Mouse (Mus musculus): ENCODE measurements around the gene Mpst. TPM values are rescaled to one million over a fixed set of nuclear protein-coding genes. Genes with fewer than 3 reads are reported as not detected.

Mpst gene
- 10 to 100 TPM; 56.5 to 65.3 TPM for total RNA-seq (2021)
- long read RNA-seq, experiment 1, partial matches to known transcripts, result 0 of 3 reads
- long read RNA-seq, experiment 1, other reads (novel, unspliced or antisense), result 2 of 3 reads
- long read RNA-seq, experiment 2, partial matches to known transcripts, result 0 of 4 reads
- long read RNA-seq, experiment 2, other reads (novel, unspliced or antisense), result 3 of 4 reads

DNA sequence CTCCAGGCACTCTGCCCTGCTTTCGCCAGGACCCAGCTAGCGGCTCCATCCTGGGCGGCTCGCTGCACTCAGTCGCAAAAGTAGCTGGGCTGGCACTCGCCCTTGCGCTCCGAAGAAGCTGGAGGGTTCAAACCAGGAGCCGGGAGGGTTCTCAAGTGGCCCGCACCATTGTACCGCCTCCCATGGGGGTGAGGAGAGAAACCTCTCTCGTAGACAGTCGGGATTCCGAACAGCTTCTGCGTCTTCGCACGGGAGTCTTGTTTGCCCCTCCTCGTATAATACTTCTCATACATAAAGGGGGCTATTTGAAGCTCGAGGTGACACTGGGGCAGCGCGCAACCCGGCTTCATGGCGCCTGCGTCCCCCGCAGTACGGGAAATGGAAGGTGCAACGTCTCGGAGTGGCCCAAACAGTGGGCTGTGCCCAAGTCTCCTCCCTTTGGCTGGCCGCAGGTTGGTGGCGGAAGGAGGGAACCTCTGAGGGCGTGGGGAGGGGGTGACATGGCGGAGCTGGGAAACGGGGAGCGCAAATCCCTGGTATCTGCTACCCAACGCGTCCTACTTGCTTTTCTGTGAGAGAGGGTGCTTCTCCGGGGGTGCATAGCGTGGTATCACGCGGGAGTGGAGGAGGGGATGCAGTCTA, at the start of gene Mpst:
Mpst (plus strand) TSS at position 124 of the 642 bp plus-strand sequence.
- peak; percentile 92 for DNase-seq (ENCODE audit: low spot score)

- DNase-seq (ENCODE audit: low spot score), result no peak
These were observed 40.3 kb upstream of the Mpst start for GRCm38 (mm10) chr15:78365916-78366315.

- DNase-seq (ENCODE audit: low spot score), result no peak
These were observed 39.3 kb upstream of the Mpst start for GRCm38 (mm10) chr15:78366875-78367274.

DNA sequence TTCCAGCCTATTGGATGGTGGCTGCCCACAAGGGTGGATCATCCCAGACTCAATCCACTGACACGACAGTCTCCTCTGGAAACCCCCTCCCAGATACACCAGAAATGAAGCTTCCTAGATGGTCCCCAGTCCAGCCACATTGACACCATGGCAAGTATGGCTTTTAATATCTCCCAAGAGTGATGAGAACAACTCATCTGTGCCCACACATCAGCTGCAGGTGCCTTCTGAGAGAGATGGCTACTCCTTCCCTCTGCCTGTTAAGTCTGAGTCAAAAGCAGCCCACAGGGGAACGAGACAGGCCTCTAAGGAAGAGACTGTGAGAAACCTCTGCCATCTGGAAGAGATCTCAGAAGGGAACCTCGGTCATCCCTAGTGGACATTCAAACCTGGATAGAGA, 38.4 kb upstream of the Mpst start:
- DNase-seq (ENCODE audit: low spot score), result no peak

- DNase-seq (ENCODE audit: low spot score), result peak; percentile 32
These were observed 37.3 kb upstream of the Mpst start for GRCm38 (mm10) chr15:78368926-78369346.

DNA sequence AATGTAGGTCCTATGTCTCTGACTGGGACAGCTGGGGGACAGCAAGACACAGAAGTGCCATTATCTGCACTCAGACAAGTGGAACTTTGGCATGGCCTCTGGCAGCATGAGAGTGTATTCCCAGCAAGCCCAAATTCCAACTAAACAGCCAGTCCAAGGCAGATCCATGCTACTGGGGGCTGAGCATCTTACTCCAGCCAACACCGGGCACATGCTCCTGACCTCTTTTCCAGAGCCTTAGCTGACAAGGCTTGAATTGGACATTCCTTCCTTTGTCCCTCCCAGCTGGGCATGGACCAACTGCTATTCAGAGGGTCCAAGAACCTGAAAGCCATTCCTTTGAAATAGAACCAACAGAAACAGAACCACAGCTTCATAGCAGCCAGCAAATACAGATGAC, 36.6 kb upstream of the Mpst start:
- DNase-seq (ENCODE audit: low spot score), result no peak

DNA sequence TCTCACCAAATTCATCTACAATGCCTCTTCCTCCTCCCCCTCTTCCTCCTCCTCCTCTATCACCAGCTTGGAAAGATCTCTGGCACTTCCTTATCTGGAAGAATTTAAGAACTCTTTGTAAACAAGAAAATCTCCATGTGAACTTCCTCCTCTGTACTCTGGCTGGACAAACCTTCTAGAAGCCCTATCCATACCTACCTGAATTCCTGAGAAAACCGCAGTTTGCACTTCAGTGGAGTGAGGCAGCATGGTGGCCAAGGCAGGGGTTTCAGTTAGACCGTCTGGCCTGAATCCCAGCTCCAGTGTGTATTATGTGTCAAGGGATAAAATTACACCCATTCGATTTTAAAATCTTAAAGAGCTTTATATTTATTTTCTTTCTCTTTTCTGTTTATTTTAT, 33.4 kb upstream of the Mpst start:
- DNase-seq (ENCODE audit: low spot score), result no peak

DNA sequence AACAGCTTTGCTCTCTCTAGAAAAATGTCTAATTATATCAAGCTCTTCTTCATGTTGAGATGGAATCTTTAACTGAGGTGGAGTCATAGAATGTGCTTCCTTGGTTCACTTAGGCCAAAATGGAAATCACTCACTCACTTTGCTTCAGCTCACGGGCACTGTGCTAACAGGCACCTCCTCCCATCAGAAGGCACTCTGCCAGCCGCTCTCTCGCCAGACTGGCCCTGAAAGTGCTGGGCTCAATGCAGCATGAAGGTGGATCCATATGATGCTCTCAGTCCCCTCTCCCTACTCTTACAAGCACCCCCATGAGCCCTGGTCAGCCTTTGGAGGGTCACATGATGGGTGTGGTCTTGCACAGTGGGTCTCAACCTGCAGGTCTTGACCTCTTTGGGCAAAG, 32.0 kb upstream of the Mpst start:
- no peak for DNase-seq (ENCODE audit: low spot score)

DNA sequence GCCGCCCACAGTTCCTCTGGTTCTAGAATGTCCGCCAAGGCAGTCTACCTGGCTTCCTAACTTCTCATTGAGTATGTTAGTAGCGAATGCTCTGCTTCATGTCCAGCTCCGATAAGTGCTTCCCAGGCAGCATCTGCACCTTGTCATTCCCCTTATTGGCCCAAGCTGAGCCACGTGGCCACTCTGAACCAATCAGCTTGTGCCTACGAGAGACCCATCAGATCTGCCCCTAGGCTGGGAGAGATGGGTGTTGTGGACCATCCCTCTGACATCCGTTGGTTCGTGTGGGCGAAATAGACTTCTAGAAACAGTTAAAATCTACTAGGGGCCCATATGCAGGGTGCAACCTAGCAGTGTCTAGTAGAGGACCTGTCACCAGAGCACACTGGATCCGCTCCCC, 28.4 kb upstream of the Mpst start:
- no peak for DNase-seq (ENCODE audit: low spot score)

DNA sequence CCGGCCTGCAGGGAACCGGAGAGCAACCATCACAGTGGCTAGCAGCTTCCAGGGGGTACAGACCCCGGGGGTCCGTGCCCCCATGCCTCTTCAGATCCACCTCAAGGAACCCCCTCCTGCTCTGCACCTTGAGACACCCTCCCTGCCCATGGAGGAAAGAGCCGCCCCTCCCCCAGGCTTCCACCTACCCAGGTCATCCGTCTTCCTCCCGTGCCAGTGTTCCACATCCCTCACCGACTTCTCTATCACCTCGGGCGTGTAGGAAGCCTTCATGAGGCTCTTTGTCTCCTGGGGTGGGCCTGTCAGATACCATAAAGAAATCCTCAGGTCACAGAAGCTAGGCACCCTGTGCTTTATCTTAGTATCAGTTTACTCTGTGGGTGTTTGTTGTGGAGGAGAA, 27.7 kb upstream of the Mpst start:
- no peak for DNase-seq (ENCODE audit: low spot score)

GRCm38 (mm10) chr15:78380208-78380607, 26.0 kb upstream of the Mpst start:
- no peak for DNase-seq (ENCODE audit: low spot score)

- DNase-seq (ENCODE audit: low spot score), result no peak
These were observed 25.5 kb upstream of the Mpst start for GRCm38 (mm10) chr15:78380741-78381140.

DNA sequence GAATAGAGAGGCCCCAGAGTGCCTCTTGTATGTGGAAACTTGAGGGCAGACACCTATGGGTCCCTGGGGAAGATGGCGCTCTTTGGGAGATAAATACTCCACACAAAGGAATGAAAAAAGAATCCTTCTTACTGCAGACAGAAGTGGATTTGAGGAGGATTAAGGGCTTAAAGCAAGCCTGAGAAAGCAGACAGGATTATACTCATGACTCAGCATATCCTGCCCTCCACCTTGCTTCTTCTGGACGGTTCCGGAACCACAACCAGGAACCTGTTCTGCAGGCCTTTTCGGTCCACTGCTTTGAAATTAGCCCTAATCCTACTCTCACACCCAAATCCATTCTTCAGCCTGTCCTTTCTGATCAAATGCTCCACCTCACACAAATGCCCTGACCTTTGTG, 24.1 kb upstream of the Mpst start:
- no peak for DNase-seq (ENCODE audit: low spot score)

GRCm38 (mm10) chr15:78383450-78384219, 22.6 kb upstream of the Mpst start:
- no peak for DNase-seq (ENCODE audit: low spot score)

GRCm38 (mm10) chr15:78384220-78385116, 21.7 kb upstream of the Mpst start:
- DNase-seq (ENCODE audit: low spot score), result no peak

- DNase-seq (ENCODE audit: low spot score), result no peak
These were observed 20.7 kb upstream of the Mpst start for GRCm38 (mm10) chr15:78385564-78385963.

DNA sequence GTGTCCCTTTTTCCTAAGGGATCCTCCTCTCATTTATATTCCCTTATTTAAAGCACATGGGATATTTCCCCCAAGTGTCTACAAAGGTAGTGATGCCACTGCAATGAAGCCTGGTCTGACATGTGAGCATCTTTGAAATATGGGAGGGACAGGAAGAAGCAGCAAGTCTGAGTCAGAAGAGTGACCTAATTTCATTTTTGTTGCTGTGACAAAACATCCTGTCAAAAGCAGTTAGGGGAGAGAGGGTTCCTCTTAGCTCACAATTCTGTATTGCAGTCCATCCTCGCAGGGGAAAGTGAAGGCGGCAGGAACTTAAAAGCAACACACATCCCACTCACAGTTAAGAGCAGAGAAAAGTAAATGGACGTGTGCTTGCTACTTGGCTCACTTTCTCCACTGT, 15.4 kb upstream of the Mpst start:
- DNase-seq (ENCODE audit: low spot score), result no peak

GRCm38 (mm10) chr15:78395478-78395962, 10.7 kb upstream of the Mpst start, which contains the start of gene Tex33:
Tex33 (minus strand) TSS chr15:78395912.
- no peak for DNase-seq (ENCODE audit: low spot score)

GRCm38 (mm10) chr15:78401345-78401744, 4.9 kb upstream of the Mpst start:
- peak; percentile 64 for DNase-seq (ENCODE audit: low spot score)

DNA sequence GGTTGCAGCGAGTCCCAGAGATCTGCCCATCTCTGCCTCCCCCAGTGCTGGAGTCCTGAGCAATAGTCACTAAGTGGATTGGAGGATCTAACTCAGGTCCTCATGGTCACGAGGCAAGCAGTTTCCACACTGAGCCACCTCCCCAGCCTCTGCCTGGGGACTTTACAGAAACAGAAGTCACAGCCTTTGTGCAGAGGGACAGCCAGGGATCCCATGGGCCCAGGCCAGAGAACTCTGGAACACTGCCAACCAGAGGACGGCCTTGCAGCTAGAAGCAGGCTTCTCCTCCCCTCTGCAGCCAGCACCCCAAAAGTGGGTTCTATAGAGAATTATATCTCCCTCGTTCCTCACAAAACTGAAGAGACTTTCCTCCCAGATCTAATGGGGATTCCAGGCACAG, 4.3 kb upstream of the Mpst start:
- peak; percentile 78 for DNase-seq (ENCODE audit: low spot score)

DNA sequence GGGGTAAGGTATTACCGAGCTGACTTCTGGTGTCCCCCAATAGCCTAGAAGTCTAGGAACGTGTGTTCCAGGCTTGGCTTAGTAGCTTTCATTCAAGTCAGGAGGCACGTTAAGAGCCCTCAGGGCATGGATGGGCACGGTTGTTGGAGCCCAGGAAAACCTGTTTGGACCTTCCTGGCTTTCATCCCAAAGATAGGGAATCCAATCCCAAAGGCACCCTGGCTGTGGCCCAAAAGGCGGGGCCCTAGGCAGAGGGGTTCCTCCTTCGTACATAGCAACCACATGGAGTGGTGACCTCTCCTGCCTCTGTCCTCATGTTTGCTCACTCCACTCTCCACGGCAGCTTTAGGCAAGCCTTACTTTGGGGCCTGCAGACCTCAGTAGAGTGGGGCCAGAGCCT, 3.8 kb upstream of the Mpst start:
- no peak for DNase-seq (ENCODE audit: low spot score)

All from gastrocnemius, adult 18-20 months (tissue).